Mouse (Mus musculus): ENCODE results near the gene Msi2.

GRCm38 (mm10) chr11:88700202-88700711 lies 18.1 kb downstream of the Msi2 start:
- TF ChIP-seq CTCF (IDR thresholded peaks at IDR 0.05; ENCODE audit: insufficient read depth, low read depth, low read length), result no peak
- no peak for TF ChIP-seq POLR2A (IDR thresholded peaks at IDR 0.05; ENCODE audit: insufficient read depth, low read depth, low read length)

All from olfactory bulb, adult 2 months (tissue).